Mouse (Mus musculus) hindbrain, embryonic 10.5 days (tissue): ENCODE results near the gene Egln3. TPM values are rescaled to one million over a fixed set of nuclear protein-coding genes. Genes with fewer than 3 reads are reported as not detected.

Source experiments
- DNase-seq: peaks from one replicate; pipeline ENCODE4 v3.0.0-alpha.2; 2017; ENCODE audit warnings: low spot score
- H3K27ac ChIP-seq: fragments of 300-500 bp; sonication (generic); 2 replicates; pipeline ENCODE4 v1.5.1; 2016; ENCODE audit warnings: mild to moderate bottlenecking, moderate library complexity
- H3K27me3 ChIP-seq: fragments of 300-500 bp; sonication (generic); 2 replicates; pipeline ENCODE4 v1.6.1; 2016; ENCODE audit warnings: mild to moderate bottlenecking; ENCODE audit not compliant: poor library complexity, insufficient read depth, severe bottlenecking
- H3K36me3 ChIP-seq: fragments of 300-500 bp; sonication (generic); 2 replicates; pipeline ENCODE4 v1.6.1; 2016; ENCODE audit warnings: mild to moderate bottlenecking, moderate library complexity
- H3K4me1 ChIP-seq: fragments of 300-500 bp; sonication (generic); replicated peaks from 2 replicates; pipeline ENCODE4 v1.6.1; 2016; ENCODE audit warnings: mild to moderate bottlenecking
- H3K4me3 ChIP-seq: fragments of 300-500 bp; sonication (generic); 2 replicates; pipeline ENCODE4 v1.5.1; 2016; ENCODE audit warnings: mild to moderate bottlenecking, moderate library complexity
- H3K9me3 ChIP-seq: fragments of 300-500 bp; sonication (generic); 2 replicates; pipeline ENCODE4 v1.6.1; 2016; ENCODE audit warnings: mild to moderate bottlenecking, moderate library complexity
- WGBS: fragments of 180-500 bp; shearing (Covaris S2); methylation state at CpG from one replicate; pipeline ENCODE4 v1.1.7; 2016; 5-methylcytosine and 5-hydroxymethylcytosine counted together
- polyA plus RNA-seq: library from polyadenylated mRNA; unstranded; fragments of >200 nt; fragmentation: Nextera tagmentation; extraction: Ambion mirVana; gene quantifications from 2 replicates; pipeline ENCODE4 v1.2.1, GENCODE M21; 2016

The Egln3 gene
- polyA plus RNA-seq, 1 experiment from 2014 or later = 5.9 TPM

GRCm38 (mm10) chr12:54178323-54178722 is 25.3 kb downstream of the Egln3 start:
- no peaks in the 10 kb centered on the region for H3K27me3 ChIP-seq
- peaks cover 25% of the 10 kb centered on the region; the same call in 1 of the 2 replicates for H3K36me3 ChIP-seq
- 36% methylated on average over 3 of the region's 3 CpGs for WGBS
- no peak overlapping the region for H3K4me3 ChIP-seq
- DNase-seq = no peak
- H3K4me1 ChIP-seq = no peaks in the 10 kb centered on the region
- H3K9me3 ChIP-seq = no peaks in the 10 kb centered on the region
- H3K27ac ChIP-seq = no peak overlapping the region

DNA sequence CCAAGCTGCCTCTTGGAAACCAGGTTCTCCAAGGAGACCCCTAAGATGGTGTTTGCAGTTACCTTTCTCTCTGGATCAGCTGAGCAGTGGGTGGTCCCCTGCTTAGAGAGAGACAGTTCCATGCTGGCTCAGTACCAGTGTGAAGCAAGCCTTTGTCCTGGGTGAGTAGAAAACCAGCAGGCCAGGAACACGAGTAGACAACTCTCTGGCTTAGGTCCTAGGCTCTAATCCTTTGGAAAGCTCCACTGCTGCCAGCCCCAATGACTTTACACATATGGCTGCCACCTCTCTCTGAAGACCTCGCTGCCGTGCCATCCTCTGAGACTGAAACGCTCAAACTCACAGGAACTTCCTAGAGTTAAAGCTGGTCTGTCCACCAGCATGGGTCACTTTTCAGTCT is 34.9 kb downstream of the Egln3 start:
- no peak overlapping the region for H3K4me3 ChIP-seq
- WGBS = 82% methylated on average over 4 of the region's 4 CpGs
- H3K4me1 ChIP-seq = peaks cover 14% of the 10 kb centered on the region
- no peaks in the 10 kb centered on the region for H3K9me3 ChIP-seq
- H3K36me3 ChIP-seq = no peaks in the 10 kb centered on the region
- peaks cover 20% of the 10 kb centered on the region for H3K27me3 ChIP-seq
- DNase-seq = no peak
- H3K27ac ChIP-seq = no peak overlapping the region

DNA sequence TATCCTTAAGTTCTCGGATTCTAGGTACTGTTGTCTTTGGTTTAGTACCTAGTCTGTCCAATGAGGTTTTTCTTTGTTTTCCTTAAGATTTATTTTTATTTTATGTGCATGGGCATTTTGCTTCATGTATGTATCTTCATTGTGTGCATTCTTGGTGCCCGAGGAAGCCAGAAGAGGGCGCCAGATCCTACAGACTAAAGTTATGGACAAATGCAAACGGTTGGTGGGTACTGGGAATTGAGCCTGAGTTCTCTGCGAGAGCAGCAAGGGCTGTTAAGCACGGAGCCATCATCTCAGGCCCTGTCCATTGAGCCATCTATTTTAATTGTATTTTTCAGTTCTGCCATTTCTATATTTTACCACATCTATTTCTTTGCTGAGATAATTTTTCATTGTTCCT is 35.9 kb downstream of the Egln3 start:
- H3K27me3 ChIP-seq = peaks cover 27% of the 10 kb centered on the region
- H3K4me1 ChIP-seq = peaks cover 22% of the 10 kb centered on the region
- no peak for DNase-seq
- H3K27ac ChIP-seq = no peak overlapping the region
- no peaks in the 10 kb centered on the region for H3K36me3 ChIP-seq
- no peak overlapping the region for H3K4me3 ChIP-seq
- no peaks in the 10 kb centered on the region for H3K9me3 ChIP-seq
- 85% methylated on average over 6 of the region's 6 CpGs for WGBS

- Histone ChIP-seq H3K27ac (peak overlapping the region; percentile 73), H3K4me3 (0 out of 2 replicates have a peak overlapping the region, but pooled peaks have one; percentile 4), H3K9me3 (no peaks in the 10 kb centered on the region), H3K36me3 (no peaks in the 10 kb centered on the region), H3K27me3 (peaks cover 41% of the 10 kb centered on the region), H3K4me1 (peaks cover 37% of the 10 kb centered on the region)
- DNase-seq = peak; percentile 15
- WGBS = 14% methylated on average over 6 of the region's 6 CpGs
Measured at GRCm38 (mm10) chr12:54164724-54165050, 39.0 kb downstream of the Egln3 start.

DNA sequence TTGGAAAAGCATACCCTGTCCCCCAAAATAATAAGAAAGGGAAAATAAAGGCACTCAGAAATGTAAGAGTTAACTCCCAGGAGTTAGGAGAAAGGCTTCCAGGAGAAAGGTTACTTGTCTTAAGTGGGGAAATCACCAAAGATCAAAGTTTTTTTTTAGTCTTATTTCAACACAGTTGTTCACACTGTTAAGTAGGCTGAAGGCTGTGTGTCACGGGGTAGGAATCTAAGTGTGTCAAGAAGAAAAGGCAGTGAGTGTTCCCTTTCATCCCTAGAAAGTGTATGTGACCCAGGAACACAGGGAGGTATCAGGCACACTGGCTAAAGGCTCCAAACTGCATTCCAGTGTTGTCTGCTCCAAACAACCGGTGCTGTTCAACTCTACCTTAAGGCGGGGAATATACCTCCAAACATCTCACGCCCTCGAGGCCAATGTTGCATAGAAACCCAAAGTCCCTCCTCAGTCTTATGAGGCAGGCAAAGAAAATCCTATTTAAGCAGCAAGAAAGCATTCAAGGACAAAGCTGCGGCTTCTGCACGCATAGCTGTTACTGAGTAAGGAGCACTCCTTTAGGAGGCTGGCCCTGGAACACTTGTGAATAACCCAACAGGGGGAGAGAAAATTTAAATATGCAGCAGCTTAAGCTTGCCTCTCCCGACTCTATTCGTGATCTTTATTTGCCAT is 39.5 kb downstream of the Egln3 start:
- Histone ChIP-seq H3K4me1 (peaks cover 37% of the 10 kb centered on the region), H3K36me3 (no peaks in the 10 kb centered on the region), H3K9me3 (no peaks in the 10 kb centered on the region), H3K27me3 (peaks cover 42% of the 10 kb centered on the region), H3K4me3 (0 out of 2 replicates have a peak overlapping the region, but pooled peaks have one; percentile 4), H3K27ac (peak overlapping the region; percentile 73)
- WGBS = 13% methylated on average over 9 of the region's 9 CpGs
- DNase-seq = no peak

GRCm38 (mm10) chr12:54163166-54163565 is 40.5 kb downstream of the Egln3 start:
- peaks cover 44% of the 10 kb centered on the region for H3K27me3 ChIP-seq
- peaks cover 37% of the 10 kb centered on the region for H3K4me1 ChIP-seq
- H3K9me3 ChIP-seq = no peaks in the 10 kb centered on the region
- WGBS = 14% methylated on average over 4 of the region's 4 CpGs
- H3K27ac ChIP-seq = peak overlapping the region; percentile 46
- peak overlapping the region; percentile 46 for H3K4me3 ChIP-seq
- no peak for DNase-seq
- H3K36me3 ChIP-seq = no peaks in the 10 kb centered on the region

- Histone ChIP-seq H3K9me3 (no peaks in the 10 kb centered on the region), H3K27ac (peak overlapping the region; percentile 46), H3K4me3 (peak overlapping the region; percentile 46), H3K4me1 (peaks cover 37% of the 10 kb centered on the region), H3K27me3 (peaks cover 44% of the 10 kb centered on the region), H3K36me3 (no peaks in the 10 kb centered on the region)
- under 1% methylated on average over 16 of the region's 16 CpGs for WGBS
- DNase-seq = peak; percentile 50
Measured at GRCm38 (mm10) chr12:54162637-54163131, 41.0 kb downstream of the Egln3 start.

- no peaks in the 10 kb centered on the region for H3K9me3 ChIP-seq
- 0 out of 2 replicates have a peak overlapping the region, but pooled peaks have one; percentile 50 for H3K27ac ChIP-seq
- peaks cover 44% of the 10 kb centered on the region for H3K27me3 ChIP-seq
- H3K4me1 ChIP-seq = peaks cover 37% of the 10 kb centered on the region
- H3K4me3 ChIP-seq = no peak overlapping the region
- 17% methylated on average over 5 of the region's 5 CpGs for WGBS
- no peak for DNase-seq
- H3K36me3 ChIP-seq = no peaks in the 10 kb centered on the region
Measured at GRCm38 (mm10) chr12:54161468-54162202, 42.0 kb downstream of the Egln3 start.

GRCm38 (mm10) chr12:54160279-54160678 is 43.4 kb downstream of the Egln3 start:
- H3K4me1 ChIP-seq = peaks cover 37% of the 10 kb centered on the region
- H3K27me3 ChIP-seq = peaks cover 36% of the 10 kb centered on the region
- no peak overlapping the region for H3K27ac ChIP-seq
- 76% methylated on average over 2 of the region's 2 CpGs for WGBS
- no peaks in the 10 kb centered on the region for H3K36me3 ChIP-seq
- no peak for DNase-seq
- no peak overlapping the region for H3K4me3 ChIP-seq
- H3K9me3 ChIP-seq = 0 out of 2 replicates have a peak, but pooled peaks cover 4% of the 10 kb centered on the region

DNA sequence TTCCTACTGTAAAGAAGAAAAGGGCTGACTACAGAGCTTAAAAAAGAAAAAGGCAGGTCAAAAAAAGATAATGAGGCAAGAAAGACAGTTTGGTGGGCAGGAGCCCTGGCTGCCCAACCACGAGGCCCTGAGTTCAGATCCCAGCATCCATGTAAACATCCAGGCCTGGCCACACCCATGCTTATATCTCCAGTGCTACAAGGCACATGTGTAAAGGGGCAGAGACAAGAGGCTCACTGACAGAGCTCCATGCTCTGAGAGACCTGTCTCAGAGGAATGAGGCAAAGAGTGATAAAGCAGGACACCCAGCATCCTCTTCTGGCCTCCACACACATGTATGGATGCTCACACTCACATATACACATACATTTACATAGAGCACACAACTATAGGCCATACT is 48.9 kb downstream of the Egln3 start:
- Histone ChIP-seq H3K36me3 (no peaks in the 10 kb centered on the region), H3K27ac (no peak overlapping the region), H3K9me3 (0 out of 2 replicates have a peak, but pooled peaks cover 4% of the 10 kb centered on the region), H3K27me3 (peaks cover 3% of the 10 kb centered on the region; the same call in 1 of the 2 replicates), H3K4me3 (no peak overlapping the region), H3K4me1 (no peaks in the 10 kb centered on the region)
- DNase-seq = no peak
- 80% methylated on average over 1 of the region's 1 CpGs for WGBS

DNA sequence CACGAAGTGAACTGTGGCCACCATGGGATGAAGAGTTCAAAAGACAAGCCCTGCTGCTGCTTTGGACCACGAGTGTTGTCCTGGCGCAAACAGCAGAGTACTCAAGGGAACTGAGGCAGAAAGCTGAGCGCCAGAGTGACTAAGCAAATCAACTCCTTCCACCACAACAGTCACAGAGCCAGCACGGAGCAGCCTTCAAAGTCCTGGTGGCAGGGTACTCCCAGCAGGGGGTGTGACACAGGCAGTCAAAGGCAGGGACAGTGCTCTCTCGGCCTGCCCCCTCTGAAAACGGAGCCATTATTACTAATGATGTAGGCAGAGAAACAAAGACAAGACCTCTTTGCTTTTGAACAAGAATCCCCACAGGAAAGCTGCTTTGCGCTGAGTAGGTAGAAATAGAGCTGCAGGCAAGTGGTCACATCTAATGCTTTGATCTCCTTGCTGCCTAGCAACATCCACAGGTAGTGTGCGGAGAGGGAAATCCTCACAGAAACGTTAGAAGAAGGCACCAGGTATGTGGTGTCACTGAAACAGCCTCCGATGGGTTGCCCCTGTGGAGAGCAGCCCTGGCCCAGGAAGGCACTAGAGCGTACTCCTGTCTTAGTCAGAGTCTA is 56.6 kb downstream of the Egln3 start:
- DNase-seq = peak; percentile 17
- Histone ChIP-seq H3K27ac (no peak overlapping the region), H3K9me3 (no peaks in the 10 kb centered on the region), H3K4me1 (peaks cover 12% of the 10 kb centered on the region), H3K36me3 (no peaks in the 10 kb centered on the region), H3K4me3 (no peak overlapping the region), H3K27me3 (peaks cover 6% of the 10 kb centered on the region; the same call in 1 of the 2 replicates)
- 20% methylated on average over 12 of the region's 12 CpGs for WGBS
